Mouse (Mus musculus): Measurements from ENCODE around the gene Gm10197.

The Gm10197 gene

GRCm38 (mm10) chr19:53397451-53398233 is 26.1 kb upstream of the Gm10197 start:
- in situ Hi-C loops (cut with MboI; ENCODE audit: low pct_unique_long_range_greater_than_20kb in 1 of 2, low sequenced_read_pairs in 2 of 2, unreplicated experiment in 1 of 2), result loop anchor here (10.0 to 25.0 kb wide), 2 partner anchors 177 to 340 kb away; no protein-coding TSS in a partner anchor

- in situ Hi-C loops (cut with MboI; ENCODE audit: low pct_unique_long_range_greater_than_20kb in 1 of 2, low sequenced_read_pairs in 2 of 2, unreplicated experiment in 1 of 2), result loop anchor here (10.0 to 25.0 kb wide), 2 partner anchors 179 to 341 kb away; no protein-coding TSS in a partner anchor
Observed at GRCm38 (mm10) chr19:53395805-53396204, 24.2 kb upstream of the Gm10197 start.

GRCm38 (mm10) chr19:53394956-53395355 is 23.4 kb upstream of the Gm10197 start:
- in situ Hi-C loops (cut with MboI; ENCODE audit: low pct_unique_long_range_greater_than_20kb in 1 of 2, low sequenced_read_pairs in 2 of 2, unreplicated experiment in 1 of 2), result loop anchor here (10.0 to 25.0 kb wide), 2 partner anchors 180 to 342 kb away; no protein-coding TSS in a partner anchor

GRCm38 (mm10) chr19:53394552-53394951 is 23.0 kb upstream of the Gm10197 start:
- in situ Hi-C loops (cut with MboI; ENCODE audit: low pct_unique_long_range_greater_than_20kb in 1 of 2, low sequenced_read_pairs in 2 of 2, unreplicated experiment in 1 of 2), result loop anchor here (10.0 to 25.0 kb wide), 2 partner anchors 180 to 343 kb away; no protein-coding TSS in a partner anchor

- in situ Hi-C loops (cut with MboI; ENCODE audit: low pct_unique_long_range_greater_than_20kb in 1 of 2, low sequenced_read_pairs in 2 of 2, unreplicated experiment in 1 of 2), result loop anchor here (10.0 to 25.0 kb wide), 2 partner anchors 181 to 344 kb away; no protein-coding TSS in a partner anchor
Observed at GRCm38 (mm10) chr19:53393646-53394045, 22.1 kb upstream of the Gm10197 start.

GRCm38 (mm10) chr19:53392781-53393343 is 21.3 kb upstream of the Gm10197 start:
- in situ Hi-C loops (cut with MboI; ENCODE audit: low pct_unique_long_range_greater_than_20kb in 1 of 2, low sequenced_read_pairs in 2 of 2, unreplicated experiment in 1 of 2), result loop anchor here (10.0 to 25.0 kb wide), 2 partner anchors 182 to 344 kb away; no protein-coding TSS in a partner anchor

- in situ Hi-C loops (cut with MboI; ENCODE audit: low pct_unique_long_range_greater_than_20kb in 1 of 2, low sequenced_read_pairs in 2 of 2, unreplicated experiment in 1 of 2), result loop anchor here (10.0 to 25.0 kb wide), 2 partner anchors 183 to 346 kb away; no protein-coding TSS in a partner anchor
Observed at GRCm38 (mm10) chr19:53391787-53392186, 20.2 kb upstream of the Gm10197 start.

- in situ Hi-C loops (cut with MboI; ENCODE audit: low pct_unique_long_range_greater_than_20kb in 1 of 2, low sequenced_read_pairs in 2 of 2, unreplicated experiment in 1 of 2), result loop anchor here (10.0 to 25.0 kb wide), 2 partner anchors 183 to 346 kb away; no protein-coding TSS in a partner anchor
Observed at GRCm38 (mm10) chr19:53391386-53391785, 19.8 kb upstream of the Gm10197 start.

- in situ Hi-C loops (cut with MboI; ENCODE audit: low pct_unique_long_range_greater_than_20kb in 1 of 2, low sequenced_read_pairs in 2 of 2, unreplicated experiment in 1 of 2), result loop anchor here (10.0 to 25.0 kb wide), 2 partner anchors 184 to 347 kb away; no protein-coding TSS in a partner anchor
Observed at GRCm38 (mm10) chr19:53390495-53391007, 19.0 kb upstream of the Gm10197 start, which contains the start of gene Smndc1. Smndc1 (minus strand) TSS chr19:53390578.

GRCm38 (mm10) chr19:53389851-53390431 is 18.4 kb upstream of the Gm10197 start:
- in situ Hi-C loops (cut with MboI; ENCODE audit: low pct_unique_long_range_greater_than_20kb in 1 of 2, low sequenced_read_pairs in 2 of 2, unreplicated experiment in 1 of 2), result loop anchor here (10.0 to 25.0 kb wide), 2 partner anchors 185 to 347 kb away; no protein-coding TSS in a partner anchor

- in situ Hi-C loops (cut with MboI; ENCODE audit: low pct_unique_long_range_greater_than_20kb in 1 of 2, low sequenced_read_pairs in 2 of 2, unreplicated experiment in 1 of 2), result loop anchor here in 1 of 2 experiments (25.0 kb wide), 1 partner anchor 348 kb away; no protein-coding TSS in a partner anchor
Observed at GRCm38 (mm10) chr19:53389417-53389816, 17.9 kb upstream of the Gm10197 start.

- in situ Hi-C loops (cut with MboI; ENCODE audit: low pct_unique_long_range_greater_than_20kb in 1 of 2, low sequenced_read_pairs in 2 of 2, unreplicated experiment in 1 of 2), result loop anchor here in 1 of 2 experiments (25.0 kb wide), 1 partner anchor 354 kb away; no protein-coding TSS in a partner anchor
Observed at GRCm38 (mm10) chr19:53383336-53383735, 11.8 kb upstream of the Gm10197 start.

- in situ Hi-C loops (cut with MboI; ENCODE audit: low pct_unique_long_range_greater_than_20kb in 1 of 2, low sequenced_read_pairs in 2 of 2, unreplicated experiment in 1 of 2), result loop anchor here in 1 of 2 experiments (25.0 kb wide), 1 partner anchor 359 kb away; no protein-coding TSS in a partner anchor
Observed at GRCm38 (mm10) chr19:53378421-53378820, 6.9 kb upstream of the Gm10197 start.

- in situ Hi-C loops (cut with MboI; ENCODE audit: low pct_unique_long_range_greater_than_20kb in 1 of 2, low sequenced_read_pairs in 2 of 2, unreplicated experiment in 1 of 2), result loop anchor here in 1 of 2 experiments (25.0 kb wide), 1 partner anchor 360 kb away; no protein-coding TSS in a partner anchor
Observed at GRCm38 (mm10) chr19:53377652-53378051, 6.1 kb upstream of the Gm10197 start.

- in situ Hi-C loops (cut with MboI; ENCODE audit: low pct_unique_long_range_greater_than_20kb in 1 of 2, low sequenced_read_pairs in 2 of 2, unreplicated experiment in 1 of 2), result loop anchor here in 1 of 2 experiments (25.0 kb wide), 1 partner anchor 361 kb away; no protein-coding TSS in a partner anchor
Observed at GRCm38 (mm10) chr19:53375816-53376215, 4.2 kb upstream of the Gm10197 start.

- in situ Hi-C loops (cut with MboI; ENCODE audit: low pct_unique_long_range_greater_than_20kb in 1 of 2, low sequenced_read_pairs in 2 of 2, unreplicated experiment in 1 of 2), result loop anchor here in 1 of 2 experiments (25.0 kb wide), 1 partner anchor 362 kb away; no protein-coding TSS in a partner anchor
Observed at GRCm38 (mm10) chr19:53375299-53375698, 3.7 kb upstream of the Gm10197 start.

- in situ Hi-C loops (cut with MboI; ENCODE audit: low pct_unique_long_range_greater_than_20kb in 1 of 2, low sequenced_read_pairs in 2 of 2, unreplicated experiment in 1 of 2), result loop anchor here in 1 of 2 experiments (25.0 kb wide), 1 partner anchor 311 kb away; no protein-coding TSS in a partner anchor
Observed at GRCm38 (mm10) chr19:53373570-53373969, 2.0 kb upstream of the Gm10197 start.

- in situ Hi-C loops (cut with MboI; ENCODE audit: low pct_unique_long_range_greater_than_20kb in 1 of 2, low sequenced_read_pairs in 2 of 2, unreplicated experiment in 1 of 2), result loop anchor here in 1 of 2 experiments (25.0 kb wide), 1 partner anchor 308 kb away; no protein-coding TSS in a partner anchor
Observed at GRCm38 (mm10) chr19:53370233-53370632, 1.3 kb downstream of the Gm10197 start.
